Comparison of ENCODE assay signal across 18 mouse cellular contexts in the genomic region with DNA sequence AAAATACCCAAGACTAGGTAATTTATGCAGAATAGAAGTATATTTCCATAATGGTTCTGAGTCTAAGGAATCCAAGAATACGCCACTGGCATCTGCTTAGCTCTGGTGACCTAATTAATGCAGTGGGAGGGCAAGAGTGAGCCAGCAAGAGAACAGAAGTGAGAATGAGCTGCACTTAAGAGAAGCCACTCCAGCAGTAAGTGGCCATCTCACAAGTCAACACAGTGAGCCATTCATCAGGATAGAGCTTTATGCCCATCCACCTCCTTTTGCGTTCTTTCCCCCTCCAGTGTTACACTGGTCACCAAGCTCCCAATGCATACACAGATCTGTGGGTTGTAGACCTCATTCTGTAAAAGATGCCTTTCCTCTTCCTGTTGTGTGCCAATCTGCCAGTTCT.
"Had no signal": no experiment of that assay in that cellular context is flagged by ENCODE, and none has a peak within 500 bp of the region (broad histone marks: within the 10 kb centered on the region; RNA-seq: fewer than 3 reads in every experiment).

No protein-coding gene starts in this region.

- H3K36me3 ChIP-seq: liver, embryonic 12.5 days; lung, embryonic 15.5 days; midbrain, embryonic 10.5 days; midbrain, embryonic 12.5 days; neural tube, embryonic 13.5 days; neural tube, embryonic 15.5 days had no signal

- ATAC-seq: liver, embryonic 12.5 days; midbrain, embryonic 16.5 days had no signal

- H3K9ac ChIP-seq: liver, embryonic 12.5 days; liver, embryonic 14.5 days; lung, embryonic 15.5 days; midbrain, embryonic 12.5 days; neural tube, embryonic 13.5 days; neural tube, embryonic 15.5 days had no signal

- DNase-seq: lung, adult 18-20 months; midbrain, embryonic 14.5 days; right cerebral cortex, adult 18-20 months; right cerebral cortex, postnatal 25 days; right cerebral cortex, postnatal 4 days; spleen, adult 18-20 months; thymus, adult 18-20 months; thymus, postnatal 14 days; thymus, postnatal 36 days had no signal

- H3K4me3 ChIP-seq: liver, embryonic 12.5 days; lung, embryonic 15.5 days; midbrain, embryonic 10.5 days; midbrain, embryonic 12.5 days; myocyte; neural tube, embryonic 13.5 days; neural tube, embryonic 15.5 days had no signal

- H3K27me3 ChIP-seq: lung, embryonic 15.5 days; neural tube, embryonic 13.5 days; neural tube, embryonic 15.5 days had no signal

- H3K9me3 ChIP-seq: liver, embryonic 12.5 days; lung, embryonic 15.5 days; midbrain, embryonic 10.5 days; midbrain, embryonic 12.5 days; neural tube, embryonic 13.5 days; neural tube, embryonic 15.5 days had no signal

- H3K27ac ChIP-seq: liver, embryonic 12.5 days; liver, embryonic 14.5 days; lung, embryonic 15.5 days; midbrain, embryonic 10.5 days; midbrain, embryonic 12.5 days; neural tube, embryonic 13.5 days; neural tube, embryonic 15.5 days had no signal

- H3K4me1 ChIP-seq: liver, embryonic 12.5 days had no signal

- H3K4me2 ChIP-seq: liver, embryonic 12.5 days; lung, embryonic 15.5 days; midbrain, embryonic 12.5 days; neural tube, embryonic 13.5 days; neural tube, embryonic 15.5 days had no signal
